12 mouse cellular contexts compared by ENCODE assay signal in the genomic region with DNA sequence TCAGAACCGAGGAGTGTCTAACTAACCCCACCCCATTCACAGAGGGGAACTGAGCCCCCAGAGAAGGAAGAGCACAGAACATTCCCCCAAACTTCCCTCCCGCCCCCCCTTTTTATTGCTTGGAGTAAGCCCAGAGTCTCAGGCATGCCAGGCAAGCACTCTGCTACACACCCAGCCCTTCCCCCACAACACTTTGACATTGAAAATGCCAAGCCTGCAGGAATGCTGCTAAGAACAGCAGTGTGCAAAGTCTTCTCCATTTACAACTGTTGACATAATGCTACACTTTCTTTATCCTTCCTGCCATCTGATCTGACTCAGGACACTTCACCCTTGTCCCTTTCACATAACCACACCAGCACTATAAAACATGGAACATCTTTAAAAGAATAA. TPM values are rescaled to one million over a fixed set of nuclear protein-coding genes. Genes with fewer than 3 reads are reported as not detected.
A peak's percentile ranks its signal among the peaks of the same experiment; 100 is the strongest.
DNase-seq lines count a peak whose midpoint lies in the region; ATAC-seq and TF ChIP-seq lines count a peak whose summit lies in the region.
"Had no signal": no experiment of that assay in that cellular context is flagged by ENCODE, and none has a peak within 500 bp of the region (broad histone marks: within the 10 kb centered on the region; RNA-seq: fewer than 3 reads in every experiment).

No protein-coding gene starts in this region.

- H3K9me3 ChIP-seq in forebrain, postnatal 0 days (ENCODE audit: low read length): no peaks in the 10 kb centered on the region
- no peaks in the 10 kb centered on the region for H3K9me3 ChIP-seq in forebrain, embryonic 12.5 days
- no peaks in the 10 kb centered on the region for H3K9me3 ChIP-seq in limb, embryonic 15.5 days

- H3K9ac ChIP-seq in forebrain, postnatal 0 days: no peak overlapping the region
- H3K9ac ChIP-seq in forebrain, embryonic 12.5 days: no peak overlapping the region
- H3K9ac ChIP-seq in limb, embryonic 15.5 days: no peak overlapping the region

- no peak for DNase-seq in forebrain, postnatal 0 days
- DNase-seq in urinary bladder, postnatal 14 days (ENCODE audit: low spot score): peak; percentile 78
- no peak for DNase-seq in urinary bladder, postnatal 25 days (ENCODE audit: low spot score)
- DNase-seq in thymus, postnatal 36 days: no peak
- DNase-seq in thymus, postnatal 25 days: no peak
- no peak for DNase-seq in spleen, postnatal 4 days (ENCODE audit: low spot score in 2 of 2)
- DNase-seq: cerebellum, adult 9-11 months had no signal

- no peak overlapping the region for H3K27ac ChIP-seq in forebrain, postnatal 0 days (ENCODE audit: low read depth, low read length)
- H3K27ac ChIP-seq in forebrain, embryonic 12.5 days: no peak overlapping the region
- peak overlapping the region; percentile 61; the same call in 1 of the 2 replicates for H3K27ac ChIP-seq in limb, embryonic 15.5 days

- ATAC-seq in forebrain, postnatal 0 days: peak; percentile 23; the same call in 1 of the 2 replicates
- no peak for ATAC-seq in forebrain, embryonic 12.5 days (ENCODE audit: low FRiP score)
- ATAC-seq in limb, embryonic 15.5 days (ENCODE audit: insufficient number of reproducible peaks, low FRiP score, low TSS enrichment, low read depth): no peak

- H3K4me1 ChIP-seq in forebrain, postnatal 0 days (ENCODE audit: insufficient read depth): 0 out of 2 replicates have a peak, but pooled peaks cover 7% of the 10 kb centered on the region
- H3K4me1 ChIP-seq in forebrain, embryonic 12.5 days: peaks cover 15% of the 10 kb centered on the region
- peaks cover 14% of the 10 kb centered on the region for H3K4me1 ChIP-seq in limb, embryonic 15.5 days

- 47% methylated on average over 2 of the region's 2 CpGs for WGBS in forebrain, postnatal 0 days
- 58% methylated on average over 2 of the region's 2 CpGs for WGBS in forebrain, embryonic 12.5 days
- WGBS in limb, embryonic 15.5 days: 19% methylated on average over 2 of the region's 2 CpGs

- TF ChIP-seq CTCF in forebrain, postnatal 0 days (IDR thresholded peaks at IDR 0.05; ENCODE audit: low read depth): no peak

- H3K4me3 ChIP-seq in forebrain, postnatal 0 days (ENCODE audit: low read depth, low read length): no peak overlapping the region
- H3K4me3 ChIP-seq in forebrain, embryonic 12.5 days (replicated peaks): no peak overlapping the region
- no peak overlapping the region for H3K4me3 ChIP-seq in limb, embryonic 15.5 days

- no peaks in the 10 kb centered on the region for H3K27me3 ChIP-seq in forebrain, postnatal 0 days (ENCODE audit: insufficient read depth, low read length)
- peaks cover 15% of the 10 kb centered on the region for H3K27me3 ChIP-seq in forebrain, embryonic 12.5 days
- H3K27me3 ChIP-seq in limb, embryonic 15.5 days: peaks cover 20% of the 10 kb centered on the region

- H3K4me2 ChIP-seq in forebrain, postnatal 0 days (ENCODE audit: low read depth): no peak overlapping the region
- no peak overlapping the region for H3K4me2 ChIP-seq in forebrain, embryonic 12.5 days
- H3K4me2 ChIP-seq in limb, embryonic 15.5 days: no peak overlapping the region

- H3K36me3 ChIP-seq in forebrain, postnatal 0 days (ENCODE audit: insufficient read depth): no peaks in the 10 kb centered on the region
- no peaks in the 10 kb centered on the region for H3K36me3 ChIP-seq in forebrain, embryonic 12.5 days (replicated peaks)
- H3K36me3 ChIP-seq in limb, embryonic 15.5 days: no peaks in the 10 kb centered on the region

RNA-seq across cellular contexts. Expression of a gene that starts 4.3 kb away (rescaled TPM):
- total RNA-seq in forebrain, postnatal 0 days (2014; rRNA removed): 1.1 and 2.2 TPM in 2 replicates
- polyA plus RNA-seq in forebrain, postnatal 0 days (2015; fragmentation: Nextera tagmentation; extraction: Ambion mirVana): 1.3 and 1.4 TPM in 2 replicates
- polyA plus RNA-seq in forebrain, embryonic 12.5 days (2016; fragmentation: Nextera tagmentation; extraction: Ambion mirVana): 0.24 TPM in 1 of 2 replicates, not detected in the other
- 0.14 TPM in 1 of 2 replicates, not detected in the other for polyA plus RNA-seq in limb, embryonic 15.5 days (2015; fragmentation: Nextera tagmentation; extraction: Ambion mirVana)
- total RNA-seq: CH12.LX; heart, postnatal 14 days had no signal
- polyA plus RNA-seq: limb, embryonic 11.5 days had no signal

RNA-seq across cellular contexts. Expression of a gene that starts 16.1 kb away (rescaled TPM):
- 27.9 and 32.8 TPM in 2 replicates for total RNA-seq in forebrain, postnatal 0 days (2014; rRNA removed)
- 27.2 and 30.6 TPM in 2 replicates for polyA plus RNA-seq in forebrain, postnatal 0 days (2015; fragmentation: Nextera tagmentation; extraction: Ambion mirVana)
- polyA plus RNA-seq in forebrain, embryonic 12.5 days (2016; fragmentation: Nextera tagmentation; extraction: Ambion mirVana): 22.1 and 23.6 TPM in 2 replicates
- 20.4 and 21.1 TPM in 2 replicates for polyA plus RNA-seq in limb, embryonic 15.5 days (2015; fragmentation: Nextera tagmentation; extraction: Ambion mirVana)

RNA-seq across cellular contexts. Expression of a gene that starts 24.3 kb away (rescaled TPM):
- 99.6 and 112 TPM in 2 replicates for total RNA-seq in forebrain, postnatal 0 days (2014; rRNA removed)
- 27.4 and 28.9 TPM in 2 replicates for polyA plus RNA-seq in forebrain, postnatal 0 days (2015; fragmentation: Nextera tagmentation; extraction: Ambion mirVana)
- polyA plus RNA-seq in forebrain, embryonic 12.5 days (2016; fragmentation: Nextera tagmentation; extraction: Ambion mirVana): 14.2 and 14.5 TPM in 2 replicates
- 8.1 and 8.7 TPM in 2 replicates for polyA plus RNA-seq in limb, embryonic 15.5 days (2015; fragmentation: Nextera tagmentation; extraction: Ambion mirVana)
